Mouse (Mus musculus) heart, adult 2 months (tissue): ENCODE measurements around the gene Mdc1.

Experiments used
- CTCF ChIP-seq: fragments of 200-600 bp; IDR thresholded peaks from 2 replicates; pipeline ENCODE4 v1.8.1; 2022; ENCODE audit warnings: antibody characterized with exemption, mild to moderate bottlenecking, moderate library complexity
- EP300 ChIP-seq: fragments of 200-500 bp; IDR thresholded peaks from 2 replicates; pipeline ENCODE4 v1.6.1; 2011; ENCODE audit warnings: low read depth, low read length, control low read depth; ENCODE audit not compliant: insufficient read depth
- POLR2A ChIP-seq: fragments of 200-500 bp; IDR thresholded peaks from 2 replicates; pipeline ENCODE4 v1.6.1; 2011; ENCODE audit warnings: mild to moderate bottlenecking, low read depth, low read length, control low read depth; ENCODE audit not compliant: insufficient read depth

- TF ChIP-seq CTCF (no peak), POLR2A (no peak), EP300 (no peak)
Measured at GRCm38 (mm10) chr17:35817226-35817625, 24.1 kb upstream of the Mdc1 start.
